Mouse (Mus musculus) testis, adult 2 months (tissue): ENCODE data around the gene Cga.

Experiments used
- CTCF ChIP-seq: fragments of 200-500 bp; IDR thresholded peaks from 2 replicates; pipeline ENCODE4 v1.5.1; 2012; ENCODE audit warnings: low read depth, mild to moderate bottlenecking, inconsistent platforms, low read length, moderate library complexity; ENCODE audit not compliant: control insufficient read depth, insufficient read depth, insufficient replicate concordance
- POLR2A ChIP-seq: fragments of 200-500 bp; IDR thresholded peaks from 2 replicates; pipeline ENCODE4 v1.6.1; 2012; ENCODE audit warnings: low read depth, mild to moderate bottlenecking, inconsistent platforms, low read length, moderate library complexity; ENCODE audit not compliant: control insufficient read depth

DNA sequence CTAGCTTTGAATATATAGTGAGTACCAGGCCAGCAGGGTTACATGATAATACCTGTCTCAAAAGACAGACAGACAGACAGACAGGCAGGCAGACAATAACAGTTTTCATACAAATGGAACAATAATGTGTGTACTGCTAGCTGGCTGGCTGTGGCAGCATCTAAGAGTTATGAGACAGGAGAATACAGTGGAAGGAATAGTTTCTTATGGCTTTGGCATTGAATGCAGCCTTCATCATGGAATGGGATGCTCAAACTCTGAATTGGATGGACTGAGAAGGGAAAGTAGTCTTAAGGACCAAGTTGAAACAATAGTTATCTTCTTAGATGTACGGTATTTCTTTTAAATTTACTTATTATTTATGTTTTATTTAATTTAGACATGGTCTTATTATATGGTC, 5.7 kb downstream of the Cga start:
- TF ChIP-seq CTCF, result no peak
- TF ChIP-seq POLR2A, result no peak
